Mouse (Mus musculus) thymus, adult 2 months (tissue): Measurements from ENCODE around the gene D430041D05Rik. TPM values are rescaled to one million over a fixed set of nuclear protein-coding genes. Genes with fewer than 3 reads are reported as not detected.

Experiments used
- DNase-seq: peaks from one replicate; pipeline ENCODE4 v3.0.0; 2021
- H3K27ac ChIP-seq: fragments of 200-500 bp; 2 replicates; pipeline ENCODE4 v1.5.1; 2012; ENCODE audit warnings: low read length, control low read depth; ENCODE audit not compliant: control insufficient read depth, insufficient read depth
- H3K27me3 ChIP-seq: fragments of 200-500 bp; 2 replicates; pipeline ENCODE4 v1.6.1; 2012; ENCODE audit warnings: mild to moderate bottlenecking, low read length, moderate library complexity, mixed read lengths; ENCODE audit not compliant: control insufficient read depth, insufficient read depth
- H3K36me3 ChIP-seq: fragments of 200-500 bp; 2 replicates; pipeline ENCODE4 v1.6.1; 2012; ENCODE audit warnings: mild to moderate bottlenecking, low read length, moderate library complexity; ENCODE audit not compliant: control insufficient read depth, insufficient read depth
- H3K4me1 ChIP-seq: fragments of 200-500 bp; replicated peaks from 2 replicates; pipeline ENCODE4 v1.6.1; 2012; ENCODE audit warnings: low read length; ENCODE audit not compliant: control insufficient read depth, insufficient read depth
- H3K4me3 ChIP-seq: fragments of 200-500 bp; 2 replicates; pipeline ENCODE4 v1.5.1; 2012; ENCODE audit warnings: mild to moderate bottlenecking, low read length, control low read depth, moderate library complexity; ENCODE audit not compliant: control insufficient read depth, insufficient read depth
- CTCF ChIP-seq: fragments of 200-500 bp; IDR thresholded peaks from 2 replicates; pipeline ENCODE4 v1.5.1; 2012; ENCODE audit warnings: mild to moderate bottlenecking, control low read depth, low read length, moderate library complexity, borderline replicate concordance; ENCODE audit not compliant: control insufficient read depth, poor library complexity, insufficient read depth; ENCODE audit errors: extremely low read depth
- POLR2A ChIP-seq: fragments of 200-500 bp; IDR thresholded peaks from 2 replicates; pipeline ENCODE4 v1.6.1; 2012; ENCODE audit warnings: mild to moderate bottlenecking, low read length, control low read depth, moderate library complexity; ENCODE audit not compliant: control insufficient read depth, poor library complexity, insufficient read depth; ENCODE audit errors: extremely low read depth
- WGBS: fragments of 180-500 bp; shearing (Covaris S2); methylation state at CpG from one replicate; pipeline ENCODE4 v1.1.7; 2018; 5-methylcytosine and 5-hydroxymethylcytosine counted together
- polyA plus RNA-seq: library from polyadenylated mRNA; depleted of rRNA; stranded (reverse); fragments of >200 nt; gene quantifications from 2 replicates; pipeline ENCODE4 v1.2.3, GENCODE M21; 2012

D430041D05Rik gene
- polyA plus RNA-seq, 1 experiment = 3.0 TPM

GRCm38 (mm10) chr2:104187073-104187472 lies 223.7 kb downstream of the D430041D05Rik start:
- 43% methylated on average over 3 of the region's 3 CpGs for WGBS
- DNase-seq = no peak
- H3K4me1 ChIP-seq = no peaks in the 10 kb centered on the region
- no peak overlapping the region for H3K4me3 ChIP-seq
- no peaks in the 10 kb centered on the region for H3K27me3 ChIP-seq
- no peaks in the 10 kb centered on the region for H3K36me3 ChIP-seq
- H3K27ac ChIP-seq = no peak overlapping the region
- TF ChIP-seq POLR2A (no peak), CTCF (no peak)

- no peak overlapping the region for H3K4me3 ChIP-seq
- 95% methylated on average over 5 of the region's 5 CpGs for WGBS
- no peak for DNase-seq
- H3K4me1 ChIP-seq = no peaks in the 10 kb centered on the region
- no peaks in the 10 kb centered on the region for H3K27me3 ChIP-seq
- TF ChIP-seq POLR2A (no peak), CTCF (no peak)
- H3K27ac ChIP-seq = no peak overlapping the region
- no peaks in the 10 kb centered on the region for H3K36me3 ChIP-seq
Measured at GRCm38 (mm10) chr2:104185616-104186015, 225.2 kb downstream of the D430041D05Rik start.

GRCm38 (mm10) chr2:104184296-104184695 lies 226.5 kb downstream of the D430041D05Rik start:
- Histone ChIP-seq H3K36me3 (no peaks in the 10 kb centered on the region), H3K27ac (no peak overlapping the region), H3K27me3 (no peaks in the 10 kb centered on the region), H3K4me1 (no peaks in the 10 kb centered on the region), H3K4me3 (no peak overlapping the region)
- no peak for TF ChIP-seq CTCF
- no peak for DNase-seq
- WGBS = 42% methylated on average over 4 of the region's 4 CpGs

- no peak overlapping the region for H3K27ac ChIP-seq
- no peaks in the 10 kb centered on the region for H3K27me3 ChIP-seq
- 90% methylated on average over 5 of the region's 5 CpGs for WGBS
- H3K36me3 ChIP-seq = no peaks in the 10 kb centered on the region
- H3K4me3 ChIP-seq = no peak overlapping the region
- TF ChIP-seq CTCF (no peak), POLR2A (no peak)
- no peaks in the 10 kb centered on the region for H3K4me1 ChIP-seq
- DNase-seq = no peak
Measured at GRCm38 (mm10) chr2:104183246-104183845, 227.5 kb downstream of the D430041D05Rik start.

- no peak for TF ChIP-seq CTCF
- TF ChIP-seq POLR2A = no peak
- H3K4me3 ChIP-seq = no peak overlapping the region
- H3K27me3 ChIP-seq = no peaks in the 10 kb centered on the region
- H3K4me1 ChIP-seq = peaks cover 7% of the 10 kb centered on the region
- H3K36me3 ChIP-seq = no peaks in the 10 kb centered on the region
- 94% methylated on average over 8 of the region's 8 CpGs for WGBS
- no peak for DNase-seq
- H3K27ac ChIP-seq = no peak overlapping the region
Measured at GRCm38 (mm10) chr2:104179636-104180035, 231.2 kb downstream of the D430041D05Rik start.

GRCm38 (mm10) chr2:104178251-104178650 lies 232.6 kb downstream of the D430041D05Rik start:
- no peak overlapping the region for H3K27ac ChIP-seq
- no peak for DNase-seq
- TF ChIP-seq CTCF (no peak), POLR2A (no peak)
- no peak overlapping the region for H3K4me3 ChIP-seq
- WGBS = 57% methylated on average over 4 of the region's 4 CpGs
- peaks cover 7% of the 10 kb centered on the region for H3K4me1 ChIP-seq
- no peaks in the 10 kb centered on the region for H3K36me3 ChIP-seq
- no peaks in the 10 kb centered on the region for H3K27me3 ChIP-seq

- WGBS = 13% methylated on average over 13 of the region's 13 CpGs
- H3K27ac ChIP-seq = no peak overlapping the region
- H3K4me3 ChIP-seq = no peak overlapping the region
- TF ChIP-seq POLR2A = no peak
- no peak for TF ChIP-seq CTCF
- DNase-seq = no peak
- H3K27me3 ChIP-seq = no peaks in the 10 kb centered on the region
- peaks cover 7% of the 10 kb centered on the region for H3K4me1 ChIP-seq
- no peaks in the 10 kb centered on the region for H3K36me3 ChIP-seq
Measured at GRCm38 (mm10) chr2:104176979-104177704, 233.7 kb downstream of the D430041D05Rik start.
